Mouse (Mus musculus) neural tube, embryonic 12.5 days (tissue): ENCODE results near the gene Pabpn1l. TPM values are rescaled to one million over a fixed set of nuclear protein-coding genes. Genes with fewer than 3 reads are reported as not detected.
A peak's percentile ranks its signal among the peaks of the same experiment; 100 is the strongest.
"Not testable (repeated sequence)": the region's sequence is repeated elsewhere in the genome, so short reads cannot be mapped to it uniquely, and the experiment has no call there.

ENCODE experiments used
- ATAC-seq: fragments of 200-750 bp; cut with Nextera tagmentation; 2 replicates; pipeline ENCODE4 v1.8.0; 2017; ENCODE audit warnings: low read depth, mild to moderate bottlenecking, moderate TSS enrichment, moderate library complexity; ENCODE audit not compliant: low FRiP score
- H3K27ac ChIP-seq: fragments of 300-500 bp; sonication (generic); 2 replicates; pipeline ENCODE4 v1.5.1; 2016
- H3K27me3 ChIP-seq: fragments of 300-500 bp; sonication (generic); replicated peaks from 2 replicates; pipeline ENCODE4 v1.6.1; 2016; ENCODE audit warnings: mild to moderate bottlenecking
- H3K36me3 ChIP-seq: fragments of 300-500 bp; sonication (generic); 2 replicates; pipeline ENCODE4 v1.6.1; 2016; ENCODE audit warnings: mild to moderate bottlenecking
- H3K4me1 ChIP-seq: fragments of 300-500 bp; sonication (generic); 2 replicates; pipeline ENCODE4 v1.6.1; 2016
- H3K4me2 ChIP-seq: fragments of 300-500 bp; sonication (generic); replicated peaks from 2 replicates; pipeline ENCODE4 v1.6.1; 2016; ENCODE audit warnings: mild to moderate bottlenecking
- H3K4me3 ChIP-seq: fragments of 300-500 bp; sonication (generic); 2 replicates; pipeline ENCODE4 v1.5.1; 2016
- H3K9ac ChIP-seq: fragments of 300-500 bp; sonication (generic); 2 replicates; pipeline ENCODE4 v1.6.1; 2016; ENCODE audit warnings: mild to moderate bottlenecking
- H3K9me3 ChIP-seq: fragments of 300-500 bp; sonication (generic); 2 replicates; pipeline ENCODE4 v1.6.1; 2016; ENCODE audit warnings: mild to moderate bottlenecking
- WGBS: fragments of 180-500 bp; shearing (Covaris S2); methylation state at CpG from one replicate; pipeline ENCODE4 v1.1.7; 2016; 5-methylcytosine and 5-hydroxymethylcytosine counted together
- polyA plus RNA-seq: library from polyadenylated mRNA; unstranded; fragments of >200 nt; fragmentation: Nextera tagmentation; extraction: Ambion mirVana; gene quantifications from 2 replicates; pipeline ENCODE4 v1.2.1, GENCODE M21; 2016

The Pabpn1l gene
- polyA plus RNA-seq, 1 experiment from 2014 or later: not detected

GRCm38 (mm10) chr8:122644175-122644954, 21.8 kb upstream of the Pabpn1l start:
- Histone ChIP-seq H3K4me1 (peaks cover 9% of the 10 kb centered on the region), H3K27me3 (no peaks in the 10 kb centered on the region), H3K4me2 (no peak overlapping the region), H3K9me3 (no peaks in the 10 kb centered on the region), H3K36me3 (peaks cover 57% of the 10 kb centered on the region), H3K27ac (no peak overlapping the region), H3K9ac (no peak overlapping the region), H3K4me3 (no peak overlapping the region)
- no peak for ATAC-seq
- WGBS: 78% methylated on average over 6 of the region's 6 CpGs

- H3K9me3 ChIP-seq: no peaks in the 10 kb centered on the region
- peaks cover 54% of the 10 kb centered on the region for H3K36me3 ChIP-seq
- no peak for ATAC-seq
- H3K27ac ChIP-seq: no peak overlapping the region
- H3K4me2 ChIP-seq: no peak overlapping the region
- H3K9ac ChIP-seq: no peak overlapping the region
- H3K4me3 ChIP-seq: no peak overlapping the region
- H3K4me1 ChIP-seq: peaks cover 18% of the 10 kb centered on the region
- WGBS: 80% methylated on average over 9 of the region's 9 CpGs
- H3K27me3 ChIP-seq: no peaks in the 10 kb centered on the region
These were observed 19.5 kb upstream of the Pabpn1l start for GRCm38 (mm10) chr8:122642071-122642470.

- H3K4me2 ChIP-seq: no peak overlapping the region
- no peaks in the 10 kb centered on the region for H3K9me3 ChIP-seq
- no peak for ATAC-seq
- WGBS: 90% methylated on average over 15 of the region's 15 CpGs
- peaks cover 23% of the 10 kb centered on the region for H3K4me1 ChIP-seq
- H3K27ac ChIP-seq: no peak overlapping the region
- H3K36me3 ChIP-seq: peaks cover 54% of the 10 kb centered on the region
- no peaks in the 10 kb centered on the region for H3K27me3 ChIP-seq
- H3K4me3 ChIP-seq: no peak overlapping the region
- H3K9ac ChIP-seq: no peak overlapping the region
These were observed 18.9 kb upstream of the Pabpn1l start for GRCm38 (mm10) chr8:122641406-122641805.

- no peaks in the 10 kb centered on the region for H3K27me3 ChIP-seq
- no peaks in the 10 kb centered on the region for H3K9me3 ChIP-seq
- WGBS: 83% methylated on average over 4 of the region's 4 CpGs
- H3K4me1 ChIP-seq: peaks cover 23% of the 10 kb centered on the region
- H3K9ac ChIP-seq: no peak overlapping the region
- ATAC-seq: no peak
- H3K4me2 ChIP-seq: no peak overlapping the region
- no peak overlapping the region for H3K27ac ChIP-seq
- H3K36me3 ChIP-seq: peaks cover 53% of the 10 kb centered on the region
- no peak overlapping the region for H3K4me3 ChIP-seq
These were observed 18.3 kb upstream of the Pabpn1l start for GRCm38 (mm10) chr8:122640825-122641224.

- Histone ChIP-seq H3K4me3 (no peak overlapping the region), H3K9me3 (no peaks in the 10 kb centered on the region), H3K9ac (no peak overlapping the region), H3K27ac (no peak overlapping the region; the same call in 1 of the 2 replicates), H3K36me3 (peaks cover 61% of the 10 kb centered on the region), H3K4me1 (peaks cover 23% of the 10 kb centered on the region), H3K27me3 (no peaks in the 10 kb centered on the region), H3K4me2 (0 out of 2 replicates have a peak overlapping the region, but pooled peaks have one; percentile 9)
- 45% methylated on average over 16 of the region's 16 CpGs for WGBS
- no peak for ATAC-seq
These were observed 17.1 kb upstream of the Pabpn1l start for GRCm38 (mm10) chr8:122639521-122640248.

- WGBS: 64% methylated on average over 16 of the region's 16 CpGs
- ATAC-seq: no peak
- Histone ChIP-seq H3K4me1 (peaks cover 23% of the 10 kb centered on the region), H3K9ac (no peak overlapping the region), H3K27ac (no peak overlapping the region), H3K4me3 (no peak overlapping the region), H3K4me2 (no peak overlapping the region), H3K27me3 (no peaks in the 10 kb centered on the region), H3K9me3 (no peaks in the 10 kb centered on the region), H3K36me3 (peaks cover 70% of the 10 kb centered on the region)
These were observed 16.1 kb upstream of the Pabpn1l start for GRCm38 (mm10) chr8:122638601-122639000.

GRCm38 (mm10) chr8:122637230-122637629, 14.7 kb upstream of the Pabpn1l start:
- Histone ChIP-seq H3K4me3 (no peak overlapping the region), H3K9me3 (no peaks in the 10 kb centered on the region), H3K4me1 (peaks cover 23% of the 10 kb centered on the region), H3K27me3 (no peaks in the 10 kb centered on the region), H3K36me3 (peaks cover 69% of the 10 kb centered on the region), H3K27ac (no peak overlapping the region), H3K4me2 (no peak overlapping the region), H3K9ac (no peak overlapping the region)
- 92% methylated on average over 9 of the region's 9 CpGs for WGBS
- no peak for ATAC-seq

GRCm38 (mm10) chr8:122636803-122637175, 14.2 kb upstream of the Pabpn1l start:
- peaks cover 69% of the 10 kb centered on the region for H3K36me3 ChIP-seq
- H3K4me2 ChIP-seq: no peak overlapping the region
- no peak overlapping the region for H3K9ac ChIP-seq
- H3K4me1 ChIP-seq: peaks cover 23% of the 10 kb centered on the region
- no peaks in the 10 kb centered on the region for H3K9me3 ChIP-seq
- H3K27ac ChIP-seq: no peak overlapping the region
- 72% methylated on average over 9 of the region's 9 CpGs for WGBS
- ATAC-seq: no peak
- H3K4me3 ChIP-seq: no peak overlapping the region
- H3K27me3 ChIP-seq: no peaks in the 10 kb centered on the region

GRCm38 (mm10) chr8:122635878-122636802, 13.6 kb upstream of the Pabpn1l start:
- Histone ChIP-seq H3K9me3 (no peaks in the 10 kb centered on the region), H3K4me3 (no peak overlapping the region), H3K36me3 (peaks cover 67% of the 10 kb centered on the region), H3K4me1 (peaks cover 23% of the 10 kb centered on the region), H3K27me3 (no peaks in the 10 kb centered on the region), H3K9ac (no peak overlapping the region), H3K4me2 (no peak overlapping the region), H3K27ac (no peak overlapping the region)
- WGBS: 78% methylated on average over 14 of the region's 14 CpGs
- ATAC-seq: no peak

- Histone ChIP-seq H3K36me3 (peaks cover 69% of the 10 kb centered on the region), H3K4me2 (no peak overlapping the region), H3K9ac (no peak overlapping the region), H3K27me3 (no peaks in the 10 kb centered on the region), H3K9me3 (no peaks in the 10 kb centered on the region), H3K4me3 (no peak overlapping the region), H3K4me1 (0 out of 2 replicates have a peak, but pooled peaks cover 4% of the 10 kb centered on the region), H3K27ac (no peak overlapping the region)
- 95% methylated on average over 14 of the region's 14 CpGs for WGBS
- ATAC-seq: no peak
These were observed 10.7 kb upstream of the Pabpn1l start for GRCm38 (mm10) chr8:122633205-122633604.

- ATAC-seq, H3K4me1 ChIP-seq, H3K9me3 ChIP-seq, H3K27me3 ChIP-seq, H3K4me3 ChIP-seq, H3K9ac ChIP-seq, H3K27ac ChIP-seq, H3K4me2 ChIP-seq: not testable (repeated sequence)
- WGBS: 84% methylated on average over 3 of the region's 3 CpGs
- peaks cover 58% of the 10 kb centered on the region for H3K36me3 ChIP-seq
These were observed 9.6 kb upstream of the Pabpn1l start for GRCm38 (mm10) chr8:122632134-122632533.

GRCm38 (mm10) chr8:122630696-122631095, 8.2 kb upstream of the Pabpn1l start:
- Histone ChIP-seq H3K36me3 (peaks cover 45% of the 10 kb centered on the region), H3K4me3 (no peak overlapping the region), H3K27me3 (no peaks in the 10 kb centered on the region), H3K4me2 (no peak overlapping the region; the same call in 1 of the 2 replicates), H3K27ac (no peak overlapping the region), H3K9ac (no peak overlapping the region), H3K4me1 (no peaks in the 10 kb centered on the region; the same call in 1 of the 2 replicates), H3K9me3 (no peaks in the 10 kb centered on the region)
- no peak for ATAC-seq
- 72% methylated on average over 22 of the region's 22 CpGs for WGBS
